Mouse (Mus musculus) c-Kit-positive CD71-positive TER-119-negative erythroid progenitor cells, embryonic 14.5 days (primary cell): ENCODE results near the gene Rfx7.

Experiments
- DNase-seq: peaks from one replicate; pipeline ENCODE4 v3.0.0-alpha.2; 2013; ENCODE audit warnings: low read depth

Rfx7 gene

GRCm38 (mm10) chr9:72543590-72543989 lies 11.6 kb downstream of the Rfx7 start:
- DNase-seq, result no peak

GRCm38 (mm10) chr9:72558780-72559179 lies 26.7 kb downstream of the Rfx7 start:
- DNase-seq, result no peak

GRCm38 (mm10) chr9:72560316-72560715 lies 28.3 kb downstream of the Rfx7 start:
- DNase-seq, result no peak

- DNase-seq, result peak; percentile 42
These were observed 31.2 kb downstream of the Rfx7 start for GRCm38 (mm10) chr9:72563277-72563676.

GRCm38 (mm10) chr9:72567116-72567515 lies 35.1 kb downstream of the Rfx7 start:
- no peak for DNase-seq

- no peak for DNase-seq
These were observed 48.2 kb downstream of the Rfx7 start for GRCm38 (mm10) chr9:72580216-72580615.

- DNase-seq, result no peak
These were observed 58.8 kb downstream of the Rfx7 start for GRCm38 (mm10) chr9:72590861-72591260.

GRCm38 (mm10) chr9:72592016-72592415 lies 60.0 kb downstream of the Rfx7 start:
- DNase-seq, result no peak

GRCm38 (mm10) chr9:72594656-72595055 lies 62.6 kb downstream of the Rfx7 start:
- peak; percentile 38 for DNase-seq

GRCm38 (mm10) chr9:72600142-72600541 lies 68.1 kb downstream of the Rfx7 start:
- no peak for DNase-seq

- DNase-seq, result no peak
These were observed 77.7 kb downstream of the Rfx7 start for GRCm38 (mm10) chr9:72609771-72610170.

GRCm38 (mm10) chr9:72613884-72614283 lies 81.8 kb downstream of the Rfx7 start:
- DNase-seq, result no peak

- no peak for DNase-seq
These were observed 82.9 kb downstream of the Rfx7 start for GRCm38 (mm10) chr9:72614786-72615480.

- no peak for DNase-seq
These were observed 86.0 kb downstream of the Rfx7 start for GRCm38 (mm10) chr9:72618037-72618436.

- no peak for DNase-seq
These were observed 91.6 kb downstream of the Rfx7 start for GRCm38 (mm10) chr9:72623605-72624004.

GRCm38 (mm10) chr9:72627598-72627997 lies 95.6 kb downstream of the Rfx7 start:
- no peak for DNase-seq

- no peak for DNase-seq
These were observed 96.6 kb downstream of the Rfx7 start for GRCm38 (mm10) chr9:72628591-72628990.

GRCm38 (mm10) chr9:72632198-72632597 lies 100.2 kb downstream of the Rfx7 start:
- no peak for DNase-seq

GRCm38 (mm10) chr9:72635134-72635533 lies 103.1 kb downstream of the Rfx7 start:
- DNase-seq, result no peak

- no peak for DNase-seq
These were observed 104.5 kb downstream of the Rfx7 start for GRCm38 (mm10) chr9:72636547-72636946.

- DNase-seq, result no peak
These were observed 105.2 kb downstream of the Rfx7 start for GRCm38 (mm10) chr9:72637243-72637642.

- DNase-seq, result no peak
These were observed 107.2 kb downstream of the Rfx7 start for GRCm38 (mm10) chr9:72638951-72639842.
